Mouse (Mus musculus): ENCODE measurements around the gene Vmn2r51.
"Not testable (repeated sequence)": the region's sequence is repeated elsewhere in the genome, so short reads cannot be mapped to it uniquely, and the experiment has no call there.

The Vmn2r51 gene

GRCm38 (mm10) chr7:10105641-10106040 is at the start of gene Vmn2r51:
Gene Vmn2r51, minus strand, starts transcription at chr7:10105741.
- not testable (repeated sequence) for DNase-seq

GRCm38 (mm10) chr7:10053196-10053595 is 52.3 kb downstream of the Vmn2r51 start, which contains the start of gene Vmn2r50:
Gene Vmn2r50, minus strand, starts transcription at chr7:10053296.
- not testable (repeated sequence) for DNase-seq

Measured in right cerebral cortex, adult 18-20 months (tissue).